33 mouse cellular contexts compared by ENCODE assay signal in the genomic region with DNA sequence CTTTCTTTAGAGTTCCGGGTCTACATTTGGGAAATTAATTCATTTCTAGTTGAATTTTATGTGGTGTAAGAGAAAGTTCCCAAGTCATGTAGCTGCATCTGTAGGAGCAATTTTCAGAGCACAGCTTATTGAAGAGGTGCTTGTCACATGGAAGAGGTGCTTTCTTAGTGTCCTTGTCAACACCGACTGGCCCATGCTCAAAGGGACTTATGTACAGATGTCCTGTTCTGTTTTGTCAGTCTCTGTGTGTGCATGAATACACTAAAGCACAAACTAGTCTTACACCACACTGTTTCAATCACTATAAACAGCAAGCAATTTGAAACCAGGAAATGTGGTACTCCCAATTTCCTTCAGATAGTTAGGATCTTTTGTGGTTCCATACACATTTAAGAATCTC. TPM values are rescaled to one million over a fixed set of nuclear protein-coding genes. Genes with fewer than 3 reads are reported as not detected.
"Had no signal": no experiment of that assay in that cellular context is flagged by ENCODE, and none has a peak within 500 bp of the region (broad histone marks: within the 10 kb centered on the region; RNA-seq: fewer than 3 reads in every experiment).

No protein-coding gene starts in this region.

- ATAC-seq: liver, embryonic 12.5 days; liver, postnatal 0 days; lung, postnatal 0 days; midbrain, embryonic 13.5 days; midbrain, embryonic 15.5 days had no signal

- DNase-seq: left cerebral cortex, postnatal 4 days; liver; liver, embryonic 13.5 days; liver, postnatal 0 days; lung, adult 18-20 months; lung, adult 2 months; lung, embryonic 14.5 days; lung, postnatal 10 days; lung, postnatal 14 days; lung, postnatal 36 days; lung, postnatal 4 days; midbrain, embryonic 14.5 days had no signal

- H3K27me3 ChIP-seq: limb, embryonic 12.5 days; limb, embryonic 13.5 days; limb, embryonic 15.5 days; liver, embryonic 12.5 days; liver, embryonic 13.5 days; liver, embryonic 15.5 days; lung, embryonic 15.5 days; megakaryocyte, embryonic 14.5 days; midbrain, embryonic 12.5 days; midbrain, embryonic 13.5 days; midbrain, embryonic 15.5 days had no signal

- H3K4me2 ChIP-seq: limb, embryonic 12.5 days; limb, embryonic 13.5 days; limb, embryonic 15.5 days; liver, embryonic 11.5 days; liver, embryonic 12.5 days; liver, embryonic 13.5 days; liver, embryonic 15.5 days; lung, embryonic 14.5 days; lung, embryonic 15.5 days; midbrain, embryonic 12.5 days; midbrain, embryonic 13.5 days; midbrain, embryonic 15.5 days had no signal

- H3K36me3 ChIP-seq: limb, embryonic 10.5 days; limb, embryonic 12.5 days; limb, embryonic 13.5 days; limb, embryonic 15.5 days; liver, embryonic 12.5 days; liver, embryonic 13.5 days; liver, embryonic 15.5 days; lung, embryonic 15.5 days; midbrain, embryonic 10.5 days; midbrain, embryonic 12.5 days; midbrain, embryonic 13.5 days; midbrain, embryonic 15.5 days had no signal

- H3K27ac ChIP-seq: left cerebral cortex, adult 2 months; limb, embryonic 10.5 days; limb, embryonic 12.5 days; limb, embryonic 13.5 days; limb, embryonic 15.5 days; liver, embryonic 12.5 days; liver, embryonic 13.5 days; liver, embryonic 14.5 days; liver, embryonic 15.5 days; lung, embryonic 15.5 days; macrophage; midbrain, embryonic 10.5 days; midbrain, embryonic 12.5 days; midbrain, embryonic 13.5 days; midbrain, embryonic 15.5 days had no signal

- H3K4me3 ChIP-seq: left cerebral cortex, adult 2 months; limb, embryonic 10.5 days; limb, embryonic 12.5 days; limb, embryonic 13.5 days; limb, embryonic 15.5 days; liver, embryonic 12.5 days; liver, embryonic 13.5 days; liver, embryonic 15.5 days; lung, embryonic 15.5 days; megakaryocyte, embryonic 14.5 days; midbrain, embryonic 10.5 days; midbrain, embryonic 12.5 days; midbrain, embryonic 13.5 days; midbrain, embryonic 15.5 days; myocyte had no signal

- H3K9ac ChIP-seq: limb, embryonic 12.5 days; limb, embryonic 13.5 days; limb, embryonic 15.5 days; liver, embryonic 12.5 days; liver, embryonic 13.5 days; liver, embryonic 14.5 days; liver, embryonic 15.5 days; liver, postnatal 0 days; lung, embryonic 14.5 days; lung, embryonic 15.5 days; midbrain, embryonic 12.5 days; midbrain, embryonic 13.5 days; midbrain, embryonic 15.5 days had no signal

- H3K9me3 ChIP-seq: limb, embryonic 10.5 days; limb, embryonic 15.5 days; liver, embryonic 12.5 days; liver, embryonic 13.5 days; liver, embryonic 15.5 days; lung, embryonic 15.5 days; midbrain, embryonic 10.5 days; midbrain, embryonic 12.5 days; midbrain, embryonic 15.5 days had no signal

- H3K4me1 ChIP-seq: limb, embryonic 10.5 days; limb, embryonic 15.5 days; liver, embryonic 12.5 days; liver, embryonic 13.5 days; liver, embryonic 15.5 days; lung, embryonic 15.5 days; megakaryocyte, embryonic 14.5 days; midbrain, embryonic 15.5 days had no signal

RNA-seq across cellular contexts. Expression of a gene that starts 13.3 kb away (rescaled TPM):
- total RNA-seq: megakaryocyte progenitor cell, adult 5-6 weeks; megakaryocyte, adult 5-6 weeks; monocyte, adult 5-6 weeks had no signal
- polyA plus RNA-seq: macrophage had no signal
